Comparison of ENCODE assay signal across 7 mouse cellular contexts in genomic region chr15:98987661-98988181, GRCm38 (mm10). TPM values are rescaled to one million over a fixed set of nuclear protein-coding genes. Genes with fewer than 3 reads are reported as not detected.
DNase-seq lines count a peak whose midpoint lies in the region; ATAC-seq and TF ChIP-seq lines count a peak whose summit lies in the region.

No protein-coding gene starts in this region.

- no peak for TF ChIP-seq CTCF in hindbrain, postnatal 0 days (IDR thresholded peaks at IDR 0.05; ENCODE audit: low read depth)

- no peak overlapping the region for H3K4me2 ChIP-seq in lung, embryonic 15.5 days
- peak overlapping the region; percentile 81 for H3K4me2 ChIP-seq in hindbrain, postnatal 0 days (ENCODE audit: low read depth, low read length)
- H3K4me2 ChIP-seq in stomach, embryonic 14.5 days (replicated peaks; ENCODE audit: low read depth, low read length) = peak overlapping the region; percentile 2; the same call in 1 of the 2 replicates

- DNase-seq in lung, postnatal 25 days (ENCODE audit: low spot score) = no peak
- DNase-seq in forebrain, embryonic 10.5 days (ENCODE audit: extremely low spot score, low spot score) = no peak
- no peak for DNase-seq in hindbrain, postnatal 0 days (ENCODE audit: low spot score)
- no peak for DNase-seq in gastrocnemius, postnatal 4 days (ENCODE audit: low spot score in 2 of 2)
- no peak for DNase-seq in thymus, postnatal 10 days (ENCODE audit: low spot score in 2 of 2)

- peaks cover 61% of the 10 kb centered on the region for H3K4me1 ChIP-seq in lung, embryonic 15.5 days
- peaks cover 100% of the 10 kb centered on the region for H3K4me1 ChIP-seq in forebrain, embryonic 10.5 days
- peaks cover 44% of the 10 kb centered on the region for H3K4me1 ChIP-seq in hindbrain, postnatal 0 days (ENCODE audit: insufficient read depth, low read length)
- peaks cover 28% of the 10 kb centered on the region for H3K4me1 ChIP-seq in stomach, embryonic 14.5 days (ENCODE audit: control insufficient read depth, insufficient read depth, low read length)

- H3K27me3 ChIP-seq in lung, embryonic 15.5 days = no peaks in the 10 kb centered on the region
- H3K27me3 ChIP-seq in forebrain, embryonic 10.5 days (ENCODE audit: poor library complexity, severe bottlenecking) = peaks cover 15% of the 10 kb centered on the region; the same call in 1 of the 2 replicates
- no peaks in the 10 kb centered on the region for H3K27me3 ChIP-seq in hindbrain, postnatal 0 days (ENCODE audit: insufficient read depth, low read length)
- H3K27me3 ChIP-seq in stomach, embryonic 14.5 days (ENCODE audit: control insufficient read depth, insufficient read depth, low read length) = no peaks in the 10 kb centered on the region

- no peaks in the 10 kb centered on the region for H3K36me3 ChIP-seq in lung, embryonic 15.5 days
- no peaks in the 10 kb centered on the region for H3K36me3 ChIP-seq in forebrain, embryonic 10.5 days (replicated peaks)
- H3K36me3 ChIP-seq in hindbrain, postnatal 0 days (ENCODE audit: insufficient read depth, low read length) = no peaks in the 10 kb centered on the region
- H3K36me3 ChIP-seq in stomach, embryonic 14.5 days (ENCODE audit: control insufficient read depth, insufficient read depth, low read length) = no peaks in the 10 kb centered on the region

- H3K4me3 ChIP-seq in lung, embryonic 15.5 days = no peak overlapping the region
- peak overlapping the region; percentile 51; the same call in 1 of the 2 replicates for H3K4me3 ChIP-seq in forebrain, embryonic 10.5 days
- 0 out of 2 replicates have a peak overlapping the region, but pooled peaks have one; percentile 3 for H3K4me3 ChIP-seq in hindbrain, postnatal 0 days (ENCODE audit: low read length)
- no peak overlapping the region for H3K4me3 ChIP-seq in stomach, embryonic 14.5 days (ENCODE audit: low read depth, low read length)

- no peaks in the 10 kb centered on the region for H3K9me3 ChIP-seq in lung, embryonic 15.5 days
- H3K9me3 ChIP-seq in forebrain, embryonic 10.5 days = no peaks in the 10 kb centered on the region
- H3K9me3 ChIP-seq in hindbrain, postnatal 0 days (ENCODE audit: low read length) = no peaks in the 10 kb centered on the region
- H3K9me3 ChIP-seq in stomach, embryonic 14.5 days (ENCODE audit: control insufficient read depth, low read depth, low read length) = no peaks in the 10 kb centered on the region

- WGBS in lung, embryonic 15.5 days = 63% methylated on average over 8 of the region's 8 CpGs
- 36% methylated on average over 8 of the region's 8 CpGs for WGBS in forebrain, embryonic 10.5 days
- 24% methylated on average over 8 of the region's 8 CpGs for WGBS in hindbrain, postnatal 0 days
- WGBS in stomach, embryonic 14.5 days = 52% methylated on average over 8 of the region's 8 CpGs

- H3K9ac ChIP-seq in lung, embryonic 15.5 days = no peak overlapping the region
- H3K9ac ChIP-seq in hindbrain, postnatal 0 days (replicated peaks; ENCODE audit: low read length) = peak overlapping the region; percentile 81; the same call in 1 of the 2 replicates
- H3K9ac ChIP-seq in stomach, embryonic 14.5 days (replicated peaks; ENCODE audit: low read depth, low read length) = no peak overlapping the region

- ATAC-seq in lung, embryonic 15.5 days (ENCODE audit: borderline replicate concordance, extremely low read depth, low FRiP score, low TSS enrichment) = no peak
- no peak for ATAC-seq in hindbrain, postnatal 0 days
- ATAC-seq in stomach, embryonic 14.5 days (ENCODE audit: insufficient number of reproducible peaks, insufficient read depth, low FRiP score, low read depth) = no peak

- peak overlapping the region; percentile 92 for H3K27ac ChIP-seq in lung, embryonic 15.5 days
- H3K27ac ChIP-seq in forebrain, embryonic 10.5 days = peak overlapping the region; percentile 92
- H3K27ac ChIP-seq in hindbrain, postnatal 0 days = peak overlapping the region; percentile 99
- peak overlapping the region; percentile 73 for H3K27ac ChIP-seq in stomach, embryonic 14.5 days (ENCODE audit: low read length)

RNA-seq across cellular contexts. Expression of gene Tuba1a, which starts 34.2 kb away (rescaled TPM):
- 1,060 and 1,067 TPM in 2 replicates for polyA plus RNA-seq in lung, embryonic 15.5 days (2015; fragmentation: Nextera tagmentation; extraction: Ambion mirVana)
- 2,769 and 3,107 TPM in 2 replicates for polyA plus RNA-seq in forebrain, embryonic 10.5 days (2016; fragmentation: Nextera tagmentation; extraction: Ambion mirVana)
- total RNA-seq in hindbrain, postnatal 0 days (2014; rRNA removed) = 18,723 and 19,179 TPM in 2 replicates
- polyA plus RNA-seq in hindbrain, postnatal 0 days (2015; fragmentation: Nextera tagmentation; extraction: Ambion mirVana) = 11,647 and 12,500 TPM in 2 replicates
- polyA plus RNA-seq in stomach, embryonic 14.5 days (2014; fragmentation: Nextera tagmentation; extraction: Ambion mirVana) = 1,231 and 1,258 TPM in 2 replicates
- total RNA-seq in gastrocnemius, postnatal 4 days (2021) = 100 to 1,000 TPM; 355 to 415 TPM

RNA-seq across cellular contexts. Expression of gene Gm49450, which starts 34.4 kb away (rescaled TPM):
- polyA plus RNA-seq in lung, embryonic 15.5 days (2015; fragmentation: Nextera tagmentation; extraction: Ambion mirVana) = not detected in 2 replicates
- not detected in 2 replicates for polyA plus RNA-seq in forebrain, embryonic 10.5 days (2016; fragmentation: Nextera tagmentation; extraction: Ambion mirVana)
- total RNA-seq in hindbrain, postnatal 0 days (2014; rRNA removed) = 1,661 and 1,767 TPM in 2 replicates
- polyA plus RNA-seq in hindbrain, postnatal 0 days (2015; fragmentation: Nextera tagmentation; extraction: Ambion mirVana) = not detected in 2 replicates
- not detected in 2 replicates for polyA plus RNA-seq in stomach, embryonic 14.5 days (2014; fragmentation: Nextera tagmentation; extraction: Ambion mirVana)
- total RNA-seq in gastrocnemius, postnatal 4 days (2021) = not detected

RNA-seq across cellular contexts. Expression of gene Tuba1c, which starts 42.0 kb away (rescaled TPM):
- polyA plus RNA-seq in lung, embryonic 15.5 days (2015; fragmentation: Nextera tagmentation; extraction: Ambion mirVana) = 211 and 224 TPM in 2 replicates
- 160 and 171 TPM in 2 replicates for polyA plus RNA-seq in forebrain, embryonic 10.5 days (2016; fragmentation: Nextera tagmentation; extraction: Ambion mirVana)
- total RNA-seq in hindbrain, postnatal 0 days (2014; rRNA removed) = 43.8 and 58.3 TPM in 2 replicates
- 24.0 and 24.2 TPM in 2 replicates for polyA plus RNA-seq in hindbrain, postnatal 0 days (2015; fragmentation: Nextera tagmentation; extraction: Ambion mirVana)
- polyA plus RNA-seq in stomach, embryonic 14.5 days (2014; fragmentation: Nextera tagmentation; extraction: Ambion mirVana) = 191 and 203 TPM in 2 replicates
- 10 to 100 TPM; 62.2 to 80.4 TPM for total RNA-seq in gastrocnemius, postnatal 4 days (2021)

RNA-seq across cellular contexts. Expression of gene Tuba1b, which starts 53.4 kb away (rescaled TPM):
- 1,916 and 1,998 TPM in 2 replicates for polyA plus RNA-seq in lung, embryonic 15.5 days (2015; fragmentation: Nextera tagmentation; extraction: Ambion mirVana)
- polyA plus RNA-seq in forebrain, embryonic 10.5 days (2016; fragmentation: Nextera tagmentation; extraction: Ambion mirVana) = 2,760 and 2,766 TPM in 2 replicates
- 3,512 and 3,813 TPM in 2 replicates for total RNA-seq in hindbrain, postnatal 0 days (2014; rRNA removed)
- 1,613 and 1,711 TPM in 2 replicates for polyA plus RNA-seq in hindbrain, postnatal 0 days (2015; fragmentation: Nextera tagmentation; extraction: Ambion mirVana)
- polyA plus RNA-seq in stomach, embryonic 14.5 days (2014; fragmentation: Nextera tagmentation; extraction: Ambion mirVana) = 1,548 and 1,685 TPM in 2 replicates
- 100 to 1,000 TPM; 402 to 455 TPM for total RNA-seq in gastrocnemius, postnatal 4 days (2021)

Comparison
In these comparisons a context has a peak if more than half of its experiments do, and no peak if none do; other contexts are left out.
1. H3K4me3 ChIP-seq: peak in forebrain, embryonic 10.5 days (single experiment) and hindbrain, postnatal 0 days (single experiment); none in lung, embryonic 15.5 days (single experiment) and stomach, embryonic 14.5 days (single experiment).
2. Peak in every context shown above with its lines, with median percentiles within 50 percentile points of each other: H3K27ac ChIP-seq.